Mouse (Mus musculus): ENCODE measurements around the gene Sulf2.

DNA sequence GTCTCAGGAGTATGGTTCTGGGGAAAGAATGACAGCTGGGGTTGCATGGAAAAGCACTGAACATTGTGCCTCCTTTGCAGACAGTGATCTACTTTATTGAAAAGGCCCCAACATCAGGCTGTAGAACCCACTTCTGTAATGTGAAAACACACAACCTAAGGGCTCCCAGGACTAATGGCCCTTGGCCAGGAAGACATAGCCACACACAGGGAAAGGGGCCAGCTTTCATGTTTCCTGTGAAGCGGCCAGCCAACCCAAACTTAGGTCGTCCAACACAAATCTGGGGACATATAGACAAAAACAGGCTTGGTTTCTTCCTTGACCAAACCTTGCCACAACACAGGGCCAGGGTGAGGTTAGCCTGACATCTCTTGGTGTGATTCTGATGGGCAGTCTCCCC lies 35.5 kb downstream of the Sulf2 start:
- no peak for TF ChIP-seq CTCF (IDR thresholded peaks at IDR 0.05; ENCODE audit: control insufficient read depth, insufficient read depth, insufficient replicate concordance, low read depth, low read length)
- no peak for TF ChIP-seq POLR2A (IDR thresholded peaks at IDR 0.05; ENCODE audit: control insufficient read depth, low read depth, low read length)
